Mouse (Mus musculus): ENCODE results near the gene Pidd1. TPM values are rescaled to one million over a fixed set of nuclear protein-coding genes. Genes with fewer than 3 reads are reported as not detected.

The Pidd1 gene
- polyA plus RNA-seq, 1 experiment: 12.3 TPM

DNA sequence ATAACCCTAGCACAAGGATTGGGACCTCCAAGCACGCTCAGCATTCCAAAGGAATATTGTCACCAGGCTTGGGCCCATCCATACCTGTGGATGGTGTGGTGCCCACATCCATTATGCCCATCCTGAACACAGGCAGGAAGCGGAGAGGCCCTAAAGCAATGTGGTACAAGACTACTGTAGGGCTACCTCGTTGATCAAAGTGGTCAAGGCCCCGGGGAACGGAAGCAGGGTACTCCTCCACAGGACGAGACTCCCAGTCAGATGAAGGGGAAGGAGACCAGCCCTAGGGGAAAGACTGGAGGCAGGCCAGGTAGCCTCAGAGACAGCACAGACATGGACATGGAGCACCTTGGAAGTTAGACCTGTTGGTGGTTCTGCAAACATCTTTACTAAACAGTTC is 28.9 kb upstream of the Pidd1 start:
- no peak for DNase-seq (ENCODE audit: low read depth)

GRCm38 (mm10) chr7:141472226-141472625 is 28.4 kb upstream of the Pidd1 start:
- no peak for DNase-seq (ENCODE audit: low read depth)

- DNase-seq (ENCODE audit: low read depth): no peak
These were observed 27.4 kb upstream of the Pidd1 start for GRCm38 (mm10) chr7:141471236-141471635.

DNA sequence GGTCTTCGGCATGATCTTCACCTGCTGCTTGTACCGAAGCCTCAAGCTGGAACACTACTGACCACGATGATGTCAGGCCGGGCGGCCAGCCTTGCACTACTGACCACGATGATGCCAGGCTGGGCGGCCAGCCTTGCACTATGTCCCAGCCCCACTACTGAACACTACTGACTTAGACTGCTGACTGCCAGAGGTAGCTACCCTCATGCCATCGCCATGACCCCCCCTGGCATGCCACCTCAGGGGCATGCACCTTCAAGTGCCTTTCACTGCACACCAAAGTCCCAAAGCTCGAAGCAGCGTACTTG is 26.8 kb upstream of the Pidd1 start:
- DNase-seq (ENCODE audit: low read depth): no peak

- no peak for DNase-seq (ENCODE audit: low read depth)
These were observed 26.2 kb upstream of the Pidd1 start for GRCm38 (mm10) chr7:141469901-141470636.

DNA sequence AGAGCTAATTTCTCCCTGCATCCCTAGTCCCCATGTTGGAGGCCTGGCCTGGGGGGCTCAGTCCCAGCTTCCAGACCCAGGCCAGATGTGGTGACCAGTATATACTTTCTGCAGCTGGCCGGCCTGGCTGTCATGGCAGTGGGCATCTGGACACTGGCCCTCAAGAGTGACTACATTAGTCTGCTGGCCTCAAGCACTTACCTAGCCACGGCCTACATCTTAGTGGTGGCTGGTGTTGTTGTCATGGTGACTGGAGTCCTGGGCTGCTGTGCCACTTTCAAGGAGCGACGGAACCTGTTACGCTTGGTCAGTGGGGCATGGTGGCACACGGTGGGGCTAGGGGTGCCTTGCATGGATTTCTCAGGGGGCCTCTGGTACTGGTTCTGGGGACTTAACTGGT is 25.5 kb upstream of the Pidd1 start:
- DNase-seq (ENCODE audit: low read depth): no peak

GRCm38 (mm10) chr7:141468522-141469211 is 24.8 kb upstream of the Pidd1 start:
- no peak for DNase-seq (ENCODE audit: low read depth)

- DNase-seq (ENCODE audit: low read depth): no peak
These were observed 24.3 kb upstream of the Pidd1 start for GRCm38 (mm10) chr7:141468164-141468521.

DNA sequence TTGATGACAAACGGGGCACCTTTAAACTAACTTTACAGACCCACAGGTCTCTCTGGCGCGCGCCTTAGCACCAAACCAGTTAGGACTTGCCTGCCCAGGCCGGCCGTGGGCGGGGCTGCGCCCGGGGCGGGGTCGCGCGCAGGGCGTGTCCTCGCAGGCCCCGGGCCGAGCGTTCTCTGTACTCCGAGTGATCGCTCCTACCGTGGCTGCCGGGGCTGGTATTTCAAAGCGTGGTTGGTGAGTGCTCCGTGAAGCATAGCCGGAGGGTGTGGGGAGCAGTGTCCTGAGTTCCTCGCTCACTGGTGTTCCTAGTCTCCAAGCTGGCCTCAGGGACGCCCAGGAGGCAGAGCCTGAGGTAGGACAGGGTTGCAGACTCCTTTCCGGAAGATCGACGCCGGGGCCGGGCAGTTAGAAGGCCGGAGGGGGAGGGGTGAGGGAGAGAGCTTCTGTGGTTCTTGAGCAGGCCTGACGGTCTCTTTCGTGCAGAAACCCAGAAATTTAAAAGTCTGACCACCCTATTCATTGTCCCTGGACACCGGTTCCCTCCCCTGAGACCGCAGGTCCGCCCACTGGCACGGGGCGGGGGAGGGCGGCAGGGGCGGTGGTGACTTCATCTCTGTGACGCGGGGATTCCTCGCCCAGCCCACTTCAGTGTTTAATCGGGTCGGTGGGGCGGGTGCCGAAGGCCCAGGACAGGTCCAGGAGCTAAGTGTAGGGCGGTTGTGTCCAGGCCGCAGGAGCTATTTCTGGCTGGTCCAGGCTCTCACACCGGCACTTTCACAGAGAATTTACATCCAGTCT is 23.6 kb upstream of the Pidd1 start, which contains the start of gene Cd151:
Cd151 (plus strand) TSS at position 163 of the 801 bp plus-strand sequence.
- DNase-seq (ENCODE audit: low read depth): no peak

- no peak for DNase-seq (ENCODE audit: low read depth)
These were observed 22.9 kb upstream of the Pidd1 start for GRCm38 (mm10) chr7:141466607-141467148.

DNA sequence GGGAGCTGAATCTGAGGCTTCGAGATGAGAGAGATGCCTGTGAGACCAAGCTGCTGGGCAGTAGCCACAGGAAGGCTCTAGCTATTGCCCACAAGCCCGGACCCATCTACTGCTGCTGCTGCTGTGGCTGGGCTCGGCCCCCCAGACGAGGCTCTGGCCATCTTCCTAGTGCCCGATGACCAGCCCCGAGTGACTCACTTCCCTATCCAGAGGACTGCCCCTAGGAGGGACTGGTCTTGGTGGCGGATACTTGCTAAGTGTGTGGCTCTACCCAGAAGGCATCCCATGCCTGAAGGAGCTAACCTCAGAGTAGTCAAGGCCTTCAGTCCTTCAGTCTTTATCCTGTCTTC is 22.2 kb upstream of the Pidd1 start:
- DNase-seq (ENCODE audit: low read depth): no peak

DNA sequence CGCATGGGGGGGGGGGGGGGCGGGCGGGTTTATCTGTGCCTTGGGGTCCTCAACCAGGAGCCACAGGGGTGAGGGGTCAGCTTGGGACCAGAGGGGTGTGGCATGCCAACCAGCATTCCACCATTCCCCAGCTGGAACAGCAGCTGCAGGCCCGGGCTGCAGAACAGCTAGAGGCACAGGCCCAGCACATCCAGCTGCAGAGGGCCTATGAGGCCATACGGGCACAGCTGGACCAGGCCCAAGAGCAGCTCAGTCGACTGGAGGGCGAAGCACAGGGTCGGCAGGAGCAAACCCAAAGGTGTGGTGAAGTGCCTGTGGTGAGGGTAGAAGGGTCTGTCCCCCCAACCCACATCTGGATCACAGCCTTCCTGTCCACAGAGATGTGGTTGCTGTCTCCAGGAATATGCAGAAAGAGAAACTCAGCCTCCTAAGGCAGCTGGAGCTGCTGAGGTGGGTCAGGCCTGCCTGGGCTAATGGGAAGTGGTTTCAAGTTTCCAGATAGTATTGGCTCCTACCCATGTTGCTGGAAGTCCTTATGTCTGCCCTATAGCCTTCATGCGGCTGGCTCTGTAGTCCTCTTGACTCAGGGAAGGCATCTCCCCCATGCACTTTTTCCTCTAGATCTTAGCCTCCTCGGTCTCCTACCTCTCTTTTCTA is 21.7 kb upstream of the Pidd1 start:
- no peak for DNase-seq (ENCODE audit: low read depth)

GRCm38 (mm10) chr7:141464603-141465201 is 20.9 kb upstream of the Pidd1 start:
- DNase-seq (ENCODE audit: low read depth): no peak

- no peak for DNase-seq (ENCODE audit: low read depth)
These were observed 20.2 kb upstream of the Pidd1 start for GRCm38 (mm10) chr7:141463824-141464602.

DNA sequence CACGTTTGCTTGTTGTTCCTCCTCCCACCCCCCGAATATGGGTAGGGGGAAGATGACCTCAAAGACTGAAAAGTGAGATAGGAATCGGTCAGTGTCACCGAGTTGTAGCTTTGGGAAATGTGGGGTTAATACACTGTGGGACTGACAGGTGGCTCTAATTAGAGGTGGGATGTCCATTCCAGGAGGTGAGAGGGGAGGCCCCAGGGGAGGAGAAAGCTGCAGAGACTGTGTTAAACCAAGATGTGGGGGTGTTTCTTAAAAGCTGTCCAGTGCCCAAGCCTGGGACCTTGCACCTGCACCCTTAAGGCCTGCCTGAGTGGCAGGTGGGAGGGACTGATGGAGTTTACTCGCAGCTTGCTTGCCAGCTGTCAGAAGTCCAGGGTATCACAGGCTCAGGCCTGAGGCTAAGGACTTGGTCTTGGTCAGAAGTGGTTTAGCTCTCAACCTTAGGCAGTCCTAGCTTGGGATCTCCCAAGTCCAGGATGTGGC is 18.6 kb upstream of the Pidd1 start:
- DNase-seq (ENCODE audit: low read depth): no peak

GRCm38 (mm10) chr7:141461521-141462332 is 17.9 kb upstream of the Pidd1 start:
- DNase-seq (ENCODE audit: low read depth): no peak

DNA sequence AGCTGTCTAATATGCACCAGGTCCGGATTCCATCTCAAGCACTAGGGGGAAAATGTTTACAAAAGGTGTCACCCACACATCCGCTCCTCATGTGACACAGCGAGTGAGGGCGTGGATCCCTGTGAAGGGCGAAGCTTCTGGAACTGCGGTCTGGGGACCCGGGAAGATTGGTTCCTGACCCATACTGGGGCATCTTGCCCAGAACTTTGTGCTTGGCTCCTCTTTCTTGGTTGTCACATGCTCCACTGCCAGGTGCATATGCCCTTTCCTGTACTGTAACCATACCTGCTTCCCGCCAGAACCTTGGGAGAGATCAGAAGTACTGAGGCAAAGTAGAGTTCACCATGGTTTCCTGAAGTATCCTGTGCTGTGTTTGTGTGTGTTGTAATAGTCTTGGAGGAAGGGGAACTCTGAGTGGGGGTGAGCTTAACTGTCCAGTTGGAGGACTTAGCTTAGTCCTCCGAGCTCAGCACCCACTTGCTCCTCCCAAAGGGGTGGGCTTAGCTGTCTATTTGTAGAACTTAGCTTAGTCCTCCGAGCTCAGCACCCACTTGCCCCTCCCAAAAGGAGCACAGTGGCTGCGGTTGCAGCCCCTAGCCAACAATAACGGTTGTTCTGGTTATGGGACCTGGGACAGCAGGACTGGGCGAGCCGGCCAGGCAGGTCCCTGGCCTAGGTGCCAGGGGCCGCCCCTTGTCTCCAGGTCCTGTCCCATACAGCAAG is 16.7 kb upstream of the Pidd1 start, which contains the start of gene Cracr2b:
Cracr2b (plus strand) TSS at position 704 of the 723 bp plus-strand sequence.
- peak; percentile 95 for DNase-seq (ENCODE audit: low read depth)

DNA sequence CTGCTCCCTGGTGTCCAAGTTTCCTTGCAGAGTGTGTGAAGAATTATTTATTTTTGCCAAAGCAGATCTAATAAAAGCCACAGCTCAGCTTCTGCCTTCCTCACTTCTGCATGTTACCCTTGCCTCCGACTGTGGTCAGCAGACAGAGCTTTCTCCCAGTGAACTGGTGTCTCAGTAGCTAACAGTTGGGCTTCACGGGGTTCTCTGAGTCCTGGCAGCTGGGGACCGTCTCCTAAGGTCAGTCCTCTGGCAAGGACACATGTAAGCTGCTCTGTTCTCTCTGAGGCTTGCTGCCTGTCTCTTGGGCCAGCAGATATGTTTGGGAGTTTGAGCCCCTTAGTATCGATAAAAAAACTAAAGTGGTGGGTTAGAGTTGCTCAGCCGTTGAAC is 16.2 kb upstream of the Pidd1 start:
- no peak for DNase-seq (ENCODE audit: low read depth)

DNA sequence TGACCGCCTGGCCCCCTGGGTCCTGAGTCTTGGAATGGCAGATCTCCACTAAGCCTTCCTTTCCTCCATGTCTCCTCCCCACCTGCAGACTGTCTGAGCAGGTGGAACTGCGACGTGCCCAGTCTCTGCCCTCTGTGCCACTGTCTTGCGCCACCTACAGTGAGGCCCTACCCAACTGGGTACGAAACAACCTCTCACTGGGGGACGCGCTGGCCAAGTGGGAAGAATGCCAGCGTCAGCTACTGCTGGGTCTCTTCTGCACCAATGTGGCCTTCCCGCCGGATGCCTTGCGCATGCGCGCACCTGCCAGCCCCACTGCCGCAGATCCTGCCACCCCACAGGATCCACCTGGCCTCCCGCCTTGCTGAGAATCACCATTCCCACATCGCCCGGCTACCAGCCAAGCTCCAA is 15.5 kb upstream of the Pidd1 start:
- no peak for DNase-seq (ENCODE audit: low read depth)

Data from gonadal fat pad, adult 2 months (tissue).